Mouse (Mus musculus): ENCODE measurements around the gene Tfpt.

Tfpt gene

DNA sequence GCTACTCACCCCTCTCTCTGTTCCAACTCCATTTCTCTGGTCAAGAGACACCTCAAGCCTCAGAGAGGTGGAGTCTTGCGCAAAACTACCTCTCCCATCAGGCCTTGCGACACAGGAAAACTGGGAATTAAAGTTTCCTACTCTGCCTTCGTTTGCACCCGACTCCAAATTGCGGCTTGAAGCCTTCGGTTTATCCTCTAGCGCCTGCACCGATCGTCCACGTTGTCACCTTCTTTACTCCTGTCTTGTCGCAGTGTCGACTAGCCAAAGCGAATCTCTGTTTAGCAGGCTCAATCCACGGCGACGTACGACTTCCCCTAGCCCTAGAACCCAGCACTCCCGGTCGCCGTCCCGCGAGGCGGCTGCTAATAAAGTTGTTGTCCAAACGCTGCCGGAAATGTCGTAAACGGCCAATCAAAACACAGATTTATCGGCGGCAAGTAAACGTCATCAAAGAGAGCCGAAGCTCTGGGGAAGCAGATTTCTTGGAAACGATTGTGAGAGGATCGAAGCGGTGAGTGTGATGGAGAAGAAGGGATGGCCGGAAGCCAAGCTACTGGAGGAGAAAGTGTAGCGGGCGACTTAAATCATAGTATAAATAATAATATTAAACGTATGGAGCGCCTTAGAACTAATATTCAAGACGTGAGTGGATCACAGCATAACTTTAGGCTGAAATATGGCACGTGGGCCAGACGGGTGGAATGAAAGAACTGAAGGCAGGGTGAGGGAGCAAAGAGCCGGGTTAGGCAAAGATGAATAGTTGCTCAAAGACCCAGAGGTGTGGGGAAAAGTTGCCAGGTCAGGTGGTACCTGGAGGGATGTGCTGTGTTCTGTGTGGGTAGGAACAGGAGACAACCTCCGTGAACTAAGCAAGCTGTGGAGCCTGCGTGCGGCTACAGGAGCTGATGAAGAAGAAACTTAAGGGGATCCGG is at the start of gene Tfpt, which contains the start of gene Prpf31:
Tfpt (minus strand) TSS at position 387 of the 935 bp plus-strand sequence.
Prpf31 (plus strand) TSS at position 443 of the 935 bp plus-strand sequence.
- DNase-seq (ENCODE audit: extremely low spot score, low spot score) = peak; percentile 96

DNA sequence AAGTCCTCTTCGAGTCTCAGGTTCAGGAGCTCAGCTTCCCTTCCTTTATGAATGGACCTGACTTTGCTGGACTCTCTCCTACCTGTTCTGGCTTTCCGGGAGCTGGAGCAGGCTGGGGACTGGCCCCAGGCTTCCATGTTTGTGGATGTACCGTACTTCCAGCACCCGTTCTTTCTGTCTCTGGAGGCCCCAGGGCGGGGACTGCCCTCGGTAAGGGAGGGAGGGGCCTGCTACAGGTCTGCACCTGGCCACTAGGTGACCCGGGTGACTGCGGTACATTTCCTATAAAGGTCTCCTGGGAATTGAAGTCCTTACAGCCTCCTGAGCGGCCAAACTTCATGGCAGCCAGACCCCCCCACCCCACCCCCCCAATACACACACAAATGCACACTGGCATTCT is 47.6 kb upstream of the Tfpt start, which contains the start of gene Tmc4:
Tmc4 (minus strand) TSS at position 212 of the 400 bp plus-strand sequence.
- no peak for DNase-seq (ENCODE audit: extremely low spot score, low spot score)

DNA sequence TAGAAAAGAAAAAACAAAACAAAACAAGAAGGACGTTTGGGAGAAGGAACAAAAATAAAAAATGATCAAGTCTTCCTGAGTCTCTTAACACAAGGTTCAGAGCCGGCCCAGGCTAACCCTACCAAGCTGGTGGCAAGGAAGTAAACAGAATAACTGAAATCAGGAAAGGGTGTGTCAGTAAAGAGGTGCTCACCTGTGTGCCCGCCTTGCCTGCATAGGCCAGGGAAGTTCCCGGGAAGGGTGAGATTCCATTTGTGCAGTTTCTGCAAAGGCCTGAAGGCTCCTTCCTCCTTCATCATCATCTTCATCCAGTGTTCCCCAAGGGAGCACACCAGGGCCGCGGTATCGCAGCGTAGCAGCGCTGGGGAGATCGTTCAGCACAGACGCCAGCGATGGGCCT is 46.6 kb upstream of the Tfpt start:
- no peak for DNase-seq (ENCODE audit: extremely low spot score, low spot score)

- DNase-seq (ENCODE audit: extremely low spot score, low spot score) = no peak
Measured at GRCm38 (mm10) chr7:3675228-3675548, 45.5 kb upstream of the Tfpt start.

DNA sequence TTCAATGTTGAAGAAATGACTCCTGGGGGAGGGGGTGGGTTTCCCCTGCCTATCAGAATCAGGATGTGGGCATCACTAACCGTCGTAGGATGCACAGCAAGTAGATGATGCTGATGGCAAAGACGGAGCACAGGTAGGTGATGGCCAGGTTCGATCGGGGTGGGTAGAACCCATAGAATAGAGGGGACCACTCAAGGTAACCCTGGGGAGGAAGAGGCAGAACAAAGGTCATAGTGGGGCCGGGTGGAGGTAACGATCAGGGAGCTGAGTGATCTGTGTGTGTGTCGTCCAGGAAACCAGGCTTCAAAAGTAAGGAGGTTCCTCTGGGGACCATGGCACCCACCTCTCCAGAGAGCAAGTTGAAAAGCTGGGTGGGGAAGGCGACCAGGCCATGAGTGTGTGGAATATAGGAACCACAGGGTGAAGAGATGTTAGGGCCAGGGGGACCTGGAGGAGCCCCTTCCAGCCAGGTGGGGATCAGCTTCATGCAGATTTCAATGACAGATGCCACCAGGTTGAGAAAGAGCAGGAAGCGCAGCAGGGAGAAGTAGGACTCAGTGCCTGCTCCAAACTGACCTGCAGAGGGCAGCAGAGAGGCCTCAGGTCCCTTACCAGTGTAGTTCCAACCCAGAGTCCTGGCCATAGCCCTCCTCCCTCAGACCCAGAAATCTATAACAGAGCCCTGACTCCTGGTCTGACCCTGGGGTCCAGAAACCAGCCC is 44.9 kb upstream of the Tfpt start:
- DNase-seq (ENCODE audit: extremely low spot score, low spot score) = peak; percentile 77

DNA sequence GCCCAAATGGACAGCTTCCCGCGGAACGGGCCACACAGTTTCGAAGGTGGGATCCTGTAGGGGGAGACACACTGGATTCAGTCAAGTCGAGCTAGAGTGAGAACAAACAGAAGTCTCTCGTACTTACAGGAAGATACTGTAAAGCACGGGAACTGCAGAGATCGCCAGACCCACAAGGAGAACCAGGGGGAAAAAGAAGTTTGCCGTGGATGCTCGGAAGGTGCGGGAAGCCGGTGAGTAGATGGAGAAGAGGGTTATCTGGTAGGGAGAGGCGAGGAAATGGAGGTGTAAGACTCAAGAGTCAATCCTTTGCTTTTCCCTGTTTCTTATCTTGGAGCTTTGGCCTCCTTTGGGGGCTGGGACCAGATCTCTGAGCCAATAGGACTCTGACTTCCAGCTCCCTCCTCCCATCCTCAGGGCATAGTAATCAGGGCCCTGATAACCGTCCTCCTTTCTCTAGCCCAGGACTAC is 37.2 kb upstream of the Tfpt start:
- DNase-seq (ENCODE audit: extremely low spot score, low spot score) = no peak

DNA sequence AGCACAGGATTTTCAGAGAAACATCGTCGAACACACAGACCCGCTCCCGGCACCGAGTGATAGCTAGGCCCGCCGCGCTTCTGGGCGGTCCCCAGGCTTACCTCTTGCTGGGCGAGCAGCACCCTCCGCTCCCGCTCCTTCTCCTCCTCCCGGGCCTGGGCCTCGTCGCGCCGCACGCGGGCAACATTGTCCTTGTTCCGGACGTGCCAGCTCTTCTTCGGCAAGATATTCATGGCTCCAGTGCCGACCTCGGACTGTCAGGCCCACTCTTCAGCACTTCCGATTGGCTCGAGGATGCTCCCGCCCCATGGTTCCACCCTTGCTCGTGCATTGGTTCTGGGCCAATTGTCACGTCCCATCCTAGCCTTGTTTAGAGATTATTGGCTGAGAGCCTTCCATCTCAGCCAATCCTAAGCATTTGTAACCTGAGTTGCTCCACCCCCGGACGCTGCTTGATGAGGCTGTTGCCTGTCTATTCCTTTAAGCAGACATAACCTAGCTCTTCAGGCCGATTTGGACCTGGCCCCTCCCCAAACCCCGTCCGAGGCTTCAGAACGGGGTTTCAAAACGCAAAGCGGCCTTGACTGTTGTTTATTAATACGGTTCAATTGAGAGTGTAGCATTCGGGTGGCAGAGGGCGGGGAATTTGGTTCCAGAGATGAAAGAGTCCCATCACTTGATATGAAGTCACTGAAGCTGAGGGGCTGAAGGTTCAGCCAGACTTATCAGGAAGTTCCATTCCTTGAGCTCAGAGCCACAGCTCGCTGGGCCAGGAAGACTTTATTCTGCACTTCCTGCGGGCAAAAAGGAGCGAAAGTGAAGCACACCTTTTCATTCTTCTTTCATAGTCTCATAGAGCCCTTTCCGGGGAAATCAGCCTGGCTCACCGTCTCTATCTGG is 35.7 kb upstream of the Tfpt start, which contains the start of gene Leng1:
Leng1 (minus strand) TSS at position 626 of the 900 bp plus-strand sequence.
- peak; percentile 89 for DNase-seq (ENCODE audit: extremely low spot score, low spot score)

- DNase-seq (ENCODE audit: extremely low spot score, low spot score) = peak; percentile 52
Measured at GRCm38 (mm10) chr7:3664524-3665214, 34.9 kb upstream of the Tfpt start.

- DNase-seq (ENCODE audit: extremely low spot score, low spot score) = no peak
Measured at GRCm38 (mm10) chr7:3658578-3658977, 28.8 kb upstream of the Tfpt start.

DNA sequence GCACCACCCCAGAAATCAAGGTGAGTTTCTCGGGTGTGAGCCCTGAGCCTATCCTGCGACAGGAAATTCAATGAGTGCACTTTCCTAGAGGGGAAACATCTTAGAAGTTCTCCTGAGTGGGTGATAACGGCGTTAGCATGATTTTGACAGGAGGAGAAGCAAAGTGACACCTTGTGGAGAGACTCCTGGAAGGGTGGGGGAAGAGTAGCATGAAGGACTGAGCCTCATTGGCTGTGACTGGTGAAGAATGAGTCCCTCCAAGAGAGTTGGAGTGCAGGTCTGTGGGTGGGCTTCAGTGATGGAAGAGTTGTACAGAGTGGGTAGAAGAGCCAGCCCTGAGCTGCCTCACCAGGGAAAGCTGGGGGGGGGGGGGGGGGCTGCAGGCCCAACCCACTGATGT is 27.2 kb upstream of the Tfpt start:
- no peak for DNase-seq (ENCODE audit: extremely low spot score, low spot score)

DNA sequence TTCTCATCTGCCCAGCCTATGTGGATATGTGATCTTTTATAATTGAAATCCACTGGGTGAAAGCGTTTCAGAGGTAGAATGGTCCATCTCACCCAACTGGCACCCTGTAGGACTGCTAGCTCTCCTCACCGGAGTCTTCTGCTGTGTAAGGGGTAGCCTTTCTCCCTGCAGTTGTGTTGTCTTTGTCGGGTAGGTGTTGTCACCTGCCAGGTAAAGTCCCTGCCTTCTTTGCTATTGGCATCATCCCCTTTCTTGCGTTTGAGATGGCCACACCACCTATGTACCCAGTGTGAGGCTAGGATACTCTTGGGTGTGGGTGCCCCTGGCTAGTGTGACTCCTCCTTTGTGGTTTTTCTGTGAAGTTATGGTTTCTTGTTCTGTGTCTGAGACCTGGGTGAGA is 16.9 kb upstream of the Tfpt start:
- no peak for DNase-seq (ENCODE audit: extremely low spot score, low spot score)

DNA sequence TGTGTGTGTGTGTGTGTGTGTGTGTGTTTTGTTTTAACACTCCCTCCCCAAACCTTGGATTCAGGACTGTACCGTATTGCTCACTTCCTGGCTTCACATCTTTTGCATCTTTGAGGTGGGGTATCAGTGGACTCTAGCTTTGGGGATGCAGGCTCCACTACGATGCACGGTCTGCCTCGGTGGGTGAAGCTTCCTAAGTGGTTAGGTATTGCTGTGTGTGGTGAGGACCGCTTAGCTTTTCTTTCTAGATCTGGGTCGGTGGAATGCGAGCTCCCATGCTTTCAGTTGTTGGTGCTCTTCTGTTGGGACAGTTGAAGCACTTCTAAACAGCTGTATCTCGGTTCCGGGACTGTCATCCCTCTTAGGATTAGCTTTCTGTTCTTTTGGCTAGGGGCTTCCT is 16.5 kb upstream of the Tfpt start:
- DNase-seq (ENCODE audit: extremely low spot score, low spot score) = no peak

DNA sequence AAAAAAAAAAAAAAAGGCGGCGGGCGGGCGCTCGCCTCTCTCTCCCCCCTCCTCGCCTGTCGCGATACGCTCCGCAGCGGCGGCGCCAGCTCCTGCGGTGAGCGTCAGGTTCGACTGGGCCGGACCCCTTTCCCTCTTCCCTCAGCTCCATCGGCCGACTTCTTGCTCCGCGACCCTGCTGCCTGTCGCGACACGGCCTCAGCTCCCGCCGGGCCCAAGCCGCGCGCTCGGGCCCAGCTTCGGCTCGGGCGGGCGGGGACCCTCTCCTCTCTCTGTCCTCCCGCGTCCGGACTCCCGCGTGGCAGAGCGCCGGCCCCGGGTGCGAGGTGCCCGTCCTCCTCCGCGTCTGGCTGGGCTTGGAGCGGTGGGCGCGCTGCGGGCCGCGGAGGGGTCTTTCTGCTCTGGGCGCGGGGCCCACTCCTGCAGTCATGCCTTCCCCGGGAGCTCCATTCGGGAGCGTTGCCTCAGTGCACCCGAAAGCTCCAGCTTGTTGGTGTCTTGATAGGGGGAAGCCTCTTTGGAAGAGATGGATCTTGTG is 15.8 kb upstream of the Tfpt start:
- DNase-seq (ENCODE audit: extremely low spot score, low spot score) = no peak

DNA sequence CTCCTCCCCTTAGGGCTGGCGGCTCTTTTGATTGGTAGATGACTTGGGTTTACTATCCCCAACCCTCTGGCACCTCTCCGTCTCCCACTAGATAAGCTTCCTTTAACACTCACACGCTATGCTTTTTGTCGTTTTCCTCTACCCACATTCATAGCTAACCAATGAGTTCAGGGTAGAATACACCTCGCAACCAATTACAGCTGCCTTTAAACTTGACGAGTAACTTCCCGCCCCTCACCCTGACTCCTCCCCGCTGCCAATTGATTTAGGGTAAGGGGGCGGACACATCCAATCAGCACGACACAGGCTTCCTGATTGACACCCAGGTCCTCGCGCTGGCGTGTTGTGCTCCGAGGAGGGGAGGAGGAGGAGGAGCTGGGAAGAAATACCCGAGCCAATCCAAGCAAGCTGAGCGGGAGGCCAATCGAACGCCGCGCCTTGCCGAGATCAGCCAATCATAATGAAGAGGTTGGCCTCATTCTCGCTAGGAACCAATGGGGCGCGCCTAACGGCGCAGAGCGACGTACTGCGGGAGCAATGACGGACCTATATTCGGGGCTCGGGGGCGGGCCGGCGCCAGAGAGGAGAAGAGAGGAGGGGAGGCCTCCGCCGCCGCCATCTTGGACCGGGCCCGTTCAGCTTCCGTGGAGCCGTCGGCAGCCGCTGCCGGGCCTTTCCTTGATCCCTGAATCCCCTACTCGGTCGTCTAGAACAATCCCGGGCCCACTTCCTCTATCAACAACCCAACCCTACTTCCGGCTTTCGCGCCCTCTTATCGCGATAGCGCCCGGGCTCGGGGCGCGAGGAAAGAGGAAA is 15.2 kb upstream of the Tfpt start, which contains the start of gene Cnot3:
Cnot3 (plus strand) TSS at position 597 of the 816 bp plus-strand sequence.
- peak; percentile 93 for DNase-seq (ENCODE audit: extremely low spot score, low spot score)

- DNase-seq (ENCODE audit: extremely low spot score, low spot score) = no peak
Measured at GRCm38 (mm10) chr7:3644348-3644671, 14.6 kb upstream of the Tfpt start.

- no peak for DNase-seq (ENCODE audit: extremely low spot score, low spot score)
Measured at GRCm38 (mm10) chr7:3643843-3644242, 14.1 kb upstream of the Tfpt start.

GRCm38 (mm10) chr7:3643412-3643811 is 13.7 kb upstream of the Tfpt start:
- no peak for DNase-seq (ENCODE audit: extremely low spot score, low spot score)

DNA sequence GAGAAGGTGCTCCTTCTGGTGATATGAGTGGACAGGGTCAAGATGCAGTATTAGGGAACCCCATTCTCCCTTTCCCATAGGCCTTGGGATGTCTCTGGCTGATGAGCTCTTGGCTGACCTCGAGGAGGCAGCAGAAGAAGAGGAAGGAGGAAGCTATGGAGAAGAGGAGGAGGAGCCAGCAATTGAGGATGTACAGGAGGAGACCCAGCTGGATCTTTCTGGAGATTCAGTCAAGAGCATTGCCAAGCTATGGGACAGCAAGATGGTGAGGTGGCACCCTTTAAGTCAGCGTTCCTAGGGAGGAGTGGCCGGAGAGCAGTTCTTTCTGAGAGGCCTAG is 718 bp upstream of the Tfpt start:
- no peak for DNase-seq (ENCODE audit: extremely low spot score, low spot score)

DNA sequence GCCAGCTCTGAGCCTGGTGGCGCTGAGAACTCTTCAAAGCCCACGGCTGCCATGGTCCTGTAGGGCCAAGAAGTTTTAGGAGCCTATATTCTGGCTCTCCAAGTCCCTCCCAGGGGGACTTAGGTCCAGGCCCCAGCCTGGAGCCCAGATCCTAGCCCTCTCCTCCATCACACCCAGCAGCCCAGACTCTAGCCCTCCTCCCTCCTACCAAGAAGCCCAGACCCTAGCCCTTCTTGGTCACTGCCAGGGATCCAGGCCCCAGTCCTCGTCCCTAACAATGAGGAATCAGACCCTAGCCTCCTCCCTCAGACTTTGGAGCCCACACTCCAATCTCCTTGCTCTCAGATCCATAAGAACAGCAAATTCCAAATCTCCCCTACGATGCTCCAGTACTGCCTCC is 699 bp downstream of the Tfpt start:
- peak; percentile 24 for DNase-seq (ENCODE audit: extremely low spot score, low spot score)
